Comparison of ENCODE assay signal across 15 mouse cellular contexts in the genomic region with DNA sequence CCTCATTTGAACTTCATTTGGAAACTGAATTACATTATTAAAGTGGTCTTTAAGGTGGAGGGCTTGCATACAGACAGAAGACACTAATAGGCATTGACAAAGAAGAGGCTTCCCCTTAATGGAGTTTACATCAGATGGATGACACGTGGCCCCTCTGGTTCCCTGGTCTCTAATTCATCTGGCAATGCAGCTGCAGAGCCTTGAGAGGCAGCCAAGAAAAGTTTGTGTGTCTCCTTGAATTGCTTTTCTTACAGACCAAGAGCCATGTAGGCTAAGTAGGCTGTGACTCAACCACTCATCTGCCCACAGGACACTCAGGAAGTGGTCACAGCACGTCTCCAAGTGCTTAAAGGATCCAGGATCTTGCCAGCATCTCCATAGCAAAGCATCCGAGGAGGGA.
"Had no signal": no experiment of that assay in that cellular context is flagged by ENCODE, and none has a peak within 500 bp of the region (broad histone marks: within the 10 kb centered on the region; RNA-seq: fewer than 3 reads in every experiment).

No protein-coding gene starts in this region.

- DNase-seq: kidney, adult 9 months; kidney, postnatal 14 days; kidney, postnatal 4 days; liver, postnatal 0 days; lung, embryonic 14.5 days; right cerebral cortex, postnatal 25 days; spleen, adult 18-20 months; thymus, postnatal 25 days had no signal

- H3K27me3 ChIP-seq: limb, embryonic 12.5 days; limb, embryonic 15.5 days; midbrain, embryonic 12.5 days; midbrain, embryonic 15.5 days; neural tube, embryonic 13.5 days; stomach, embryonic 15.5 days had no signal

- H3K4me3 ChIP-seq: limb, embryonic 12.5 days; limb, embryonic 15.5 days; midbrain, embryonic 12.5 days; midbrain, embryonic 15.5 days; neural tube, embryonic 13.5 days; stomach, embryonic 15.5 days had no signal

- H3K4me2 ChIP-seq: limb, embryonic 12.5 days; limb, embryonic 15.5 days; liver, embryonic 11.5 days; lung, embryonic 14.5 days; midbrain, embryonic 12.5 days; midbrain, embryonic 15.5 days; neural tube, embryonic 13.5 days; stomach, embryonic 15.5 days had no signal

- H3K36me3 ChIP-seq: limb, embryonic 12.5 days; limb, embryonic 15.5 days; midbrain, embryonic 12.5 days; midbrain, embryonic 15.5 days; neural tube, embryonic 13.5 days; stomach, embryonic 15.5 days had no signal
